Mouse (Mus musculus): ENCODE results near the gene Fxn. TPM values are rescaled to one million over a fixed set of nuclear protein-coding genes. Genes with fewer than 3 reads are reported as not detected.
A peak's percentile ranks its signal among the peaks of the same experiment; 100 is the strongest.

The Fxn gene
- total RNA-seq, 2 experiments from 2014 or later: 5.9 to 8.1 TPM

GRCm38 (mm10) chr19:24224500-24225304 lies 55.7 kb downstream of the Fxn start, which contains the start of gene Tjp2:
Gene Tjp2, minus strand, starts transcription at chr19:24225030.
- Histone ChIP-seq H3K4me3 (peak within 1 kb of the TSS; percentile 63), H3K27ac (peak within 1 kb of the TSS; percentile 87)
- peak; percentile 18 to 43 for DNase-seq (ENCODE audit: extremely low spot score in 1 of 2, low spot score in 2 of 2)
- intact Hi-C loops (cut with DNase I): loop anchor here (2.0 kb wide), 3 partner anchors 40 to 72 kb away; no protein-coding TSS in a partner anchor
- peak; percentile 84 for TF ChIP-seq CTCF (IDR thresholded peaks at IDR 0.05)

- TF ChIP-seq CTCF (IDR thresholded peaks at IDR 0.05): no peak
- intact Hi-C loops (cut with DNase I): loop anchor here (2.0 kb wide), 3 partner anchors 41 to 71 kb away; no protein-coding TSS in a partner anchor
- DNase-seq (ENCODE audit: extremely low spot score in 1 of 2, low spot score in 2 of 2): peak in 1 of 2 experiments; percentile 13
- peak overlapping the region; percentile 87 for H3K27ac ChIP-seq
- peak overlapping the region; percentile 63 for H3K4me3 ChIP-seq
Observed at GRCm38 (mm10) chr19:24223851-24224251, 56.6 kb downstream of the Fxn start.

- TF ChIP-seq CTCF (IDR thresholded peaks at IDR 0.05): no peak
- Histone ChIP-seq H3K4me3 (no peak overlapping the region), H3K27ac (no peak overlapping the region; the same call in 1 of the 2 replicates)
- intact Hi-C loops (cut with DNase I): no loop called here
- no peak for DNase-seq (ENCODE audit: extremely low spot score in 1 of 2, low spot score in 2 of 2)
Observed at GRCm38 (mm10) chr19:24221455-24221854, 59.0 kb downstream of the Fxn start.

GRCm38 (mm10) chr19:24220795-24221445 lies 59.5 kb downstream of the Fxn start:
- TF ChIP-seq CTCF (IDR thresholded peaks at IDR 0.05): no peak
- intact Hi-C loops (cut with DNase I): no loop called here
- no peak for DNase-seq (ENCODE audit: extremely low spot score in 1 of 2, low spot score in 2 of 2)
- H3K27ac ChIP-seq: no peak overlapping the region; the same call in 1 of the 2 replicates
- H3K4me3 ChIP-seq: no peak overlapping the region

GRCm38 (mm10) chr19:24219011-24219410 lies 61.4 kb downstream of the Fxn start:
- DNase-seq (ENCODE audit: extremely low spot score in 1 of 2, low spot score in 2 of 2): no peak
- intact Hi-C loops (cut with DNase I): no loop called here
- Histone ChIP-seq H3K27ac (no peak overlapping the region), H3K4me3 (no peak overlapping the region)
- no peak for TF ChIP-seq CTCF (IDR thresholded peaks at IDR 0.05)

- H3K27ac ChIP-seq: no peak overlapping the region
- no peak overlapping the region for H3K4me3 ChIP-seq
- TF ChIP-seq CTCF (IDR thresholded peaks at IDR 0.05): peak; percentile 63
- DNase-seq (ENCODE audit: extremely low spot score in 1 of 2, low spot score in 2 of 2): no peak
- intact Hi-C loops (cut with DNase I): no loop called here
Observed at GRCm38 (mm10) chr19:24218291-24218690, 62.1 kb downstream of the Fxn start.

GRCm38 (mm10) chr19:24217851-24218250 lies 62.6 kb downstream of the Fxn start:
- no peak overlapping the region for H3K4me3 ChIP-seq
- DNase-seq (ENCODE audit: extremely low spot score in 1 of 2, low spot score in 2 of 2): no peak
- no peak overlapping the region for H3K27ac ChIP-seq
- intact Hi-C loops (cut with DNase I): no loop called here
- TF ChIP-seq CTCF (IDR thresholded peaks at IDR 0.05): no peak

GRCm38 (mm10) chr19:24216771-24217170 lies 63.6 kb downstream of the Fxn start:
- Histone ChIP-seq H3K27ac (no peak overlapping the region), H3K4me3 (no peak overlapping the region)
- TF ChIP-seq CTCF (IDR thresholded peaks at IDR 0.05): no peak
- DNase-seq (ENCODE audit: extremely low spot score in 1 of 2, low spot score in 2 of 2): no peak
- intact Hi-C loops (cut with DNase I): no loop called here

- intact Hi-C loops (cut with DNase I): no loop called here
- H3K4me3 ChIP-seq: no peak overlapping the region
- no peak overlapping the region for H3K27ac ChIP-seq
- no peak for DNase-seq (ENCODE audit: extremely low spot score in 1 of 2, low spot score in 2 of 2)
- TF ChIP-seq CTCF (IDR thresholded peaks at IDR 0.05): peak; percentile 1; the same call in 1 of the 2 replicates
Observed at GRCm38 (mm10) chr19:24214939-24215338, 65.5 kb downstream of the Fxn start.

- no peak overlapping the region for H3K4me3 ChIP-seq
- no peak overlapping the region for H3K27ac ChIP-seq
- intact Hi-C loops (cut with DNase I): no loop called here
- TF ChIP-seq CTCF (IDR thresholded peaks at IDR 0.05): no peak
- no peak for DNase-seq (ENCODE audit: extremely low spot score in 1 of 2, low spot score in 2 of 2)
Observed at GRCm38 (mm10) chr19:24213299-24213698, 67.1 kb downstream of the Fxn start.

- intact Hi-C loops (cut with DNase I): no loop called here
- no peak overlapping the region for H3K27ac ChIP-seq
- DNase-seq (ENCODE audit: extremely low spot score in 1 of 2, low spot score in 2 of 2): no peak
- no peak for TF ChIP-seq CTCF (IDR thresholded peaks at IDR 0.05)
- H3K4me3 ChIP-seq: no peak overlapping the region
Observed at GRCm38 (mm10) chr19:24212552-24213249, 67.7 kb downstream of the Fxn start.

Other genes starting within 250 kb of the Fxn start
- 10 to 100 TPM in 1 of 2 experiments, 1 to 10 TPM in 1; 9.7 to 10.4 TPM for gene Fam189a2, start 249.6 kb downstream of the Fxn start, total RNA-seq (2021)
- gene Tjp2, start 55.6 kb downstream of the Fxn start, total RNA-seq (2021): 10 to 100 TPM; 16.5 to 19.1 TPM
- gene Fam122a, start 196.8 kb upstream of the Fxn start, total RNA-seq (2021): 10 to 100 TPM; 26.8 to 32.2 TPM